Mouse (Mus musculus) heart, postnatal 0 days (tissue): ENCODE measurements at regions not wholly inside any gene's neighbourhood (a gene's known extent, or its start where the extent isn't known, plus 50 kb on each side); places are given as distances from the start of the nearest gene placed in this dataset.

Experiments
- CTCF ChIP-seq: IDR thresholded peaks from 2 replicates; pipeline ENCODE4 v1.5.1; 2016; ENCODE audit warnings: antibody characterized with exemption, control low read depth, low read depth
- EP300 ChIP-seq: IDR thresholded peaks from 2 replicates; pipeline ENCODE4 v1.6.1; 2016; ENCODE audit warnings: antibody characterized with exemption, low read depth

DNA sequence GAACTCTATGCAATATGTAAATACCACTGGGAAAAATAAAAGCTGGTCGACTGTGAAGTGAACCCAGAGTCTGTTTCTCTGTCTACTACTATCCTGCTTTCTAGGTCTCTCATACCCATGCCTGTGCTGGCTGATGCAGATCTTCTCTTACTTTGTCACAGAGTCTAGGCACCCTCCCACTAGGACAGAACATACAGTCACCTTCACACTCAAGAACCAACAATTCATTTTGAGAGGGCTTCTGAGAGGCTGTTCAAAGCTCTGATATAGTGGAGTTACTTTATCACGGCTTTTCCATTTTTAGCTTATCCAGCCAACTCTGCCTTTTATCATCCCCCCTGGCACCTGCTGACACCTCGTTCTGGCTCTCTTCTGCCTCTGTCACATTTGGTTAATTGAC is 477.0 kb downstream of the Mei4 start:
- TF ChIP-seq CTCF, result no peak
- no peak for TF ChIP-seq EP300
